Mouse (Mus musculus) neural tube, embryonic 15.5 days (tissue): ENCODE results near the gene Gtsf1l. TPM values are rescaled to one million over a fixed set of nuclear protein-coding genes. Genes with fewer than 3 reads are reported as not detected.
A peak's percentile ranks its signal among the peaks of the same experiment; 100 is the strongest.

Experiments
- ATAC-seq: fragments of 200-750 bp; cut with Nextera tagmentation; 2 replicates; pipeline ENCODE4 v1.8.0; 2017; ENCODE audit warnings: mild to moderate bottlenecking, moderate TSS enrichment, moderate library complexity; ENCODE audit not compliant: low FRiP score
- H3K27ac ChIP-seq: fragments of 300-500 bp; sonication (generic); replicated peaks from 2 replicates; pipeline ENCODE4 v1.5.1; 2015; ENCODE audit warnings: mild to moderate bottlenecking, inconsistent platforms
- H3K27me3 ChIP-seq: fragments of 300-500 bp; sonication (generic); replicated peaks from 2 replicates; pipeline ENCODE4 v1.6.1; 2015; ENCODE audit warnings: inconsistent platforms
- H3K36me3 ChIP-seq: fragments of 300-500 bp; sonication (generic); 2 replicates; pipeline ENCODE4 v1.6.1; 2015; ENCODE audit warnings: inconsistent platforms
- H3K4me1 ChIP-seq: fragments of 300-500 bp; sonication (generic); 2 replicates; pipeline ENCODE4 v1.6.1; 2015; ENCODE audit warnings: inconsistent platforms
- H3K4me2 ChIP-seq: fragments of 300-500 bp; sonication (generic); 2 replicates; pipeline ENCODE4 v1.6.1; 2015; ENCODE audit warnings: inconsistent platforms, mild to moderate bottlenecking, moderate library complexity
- H3K4me3 ChIP-seq: fragments of 300-500 bp; sonication (generic); replicated peaks from 2 replicates; pipeline ENCODE4 v1.5.1; 2015; ENCODE audit warnings: mild to moderate bottlenecking, inconsistent platforms
- H3K9ac ChIP-seq: fragments of 300-500 bp; sonication (generic); replicated peaks from 2 replicates; pipeline ENCODE4 v1.6.1; 2015; ENCODE audit warnings: mild to moderate bottlenecking, inconsistent platforms
- H3K9me3 ChIP-seq: fragments of 300-500 bp; sonication (generic); replicated peaks from 2 replicates; pipeline ENCODE4 v1.6.1; 2016; ENCODE audit warnings: inconsistent platforms
- WGBS: fragments of 180-500 bp; shearing (Covaris S2); methylation state at CpG from one replicate; pipeline ENCODE4 v1.1.7; 2015; ENCODE audit warnings: mixed read lengths; 5-methylcytosine and 5-hydroxymethylcytosine counted together
- polyA plus RNA-seq: library from polyadenylated mRNA; unstranded; fragments of >200 nt; fragmentation: Nextera tagmentation; extraction: Ambion mirVana; gene quantifications from 2 replicates; pipeline ENCODE4 v1.2.1, GENCODE M21; 2015

Gtsf1l gene
- not detected in 2 replicates for polyA plus RNA-seq

GRCm38 (mm10) chr2:163087728-163088127 lies at the start of gene Gtsf1l:
Gene Gtsf1l (minus strand): TSS chr2:163087855.
- Histone ChIP-seq H3K9me3 (no peaks in the 10 kb centered on the region), H3K9ac (no peak within 1 kb of the TSS), H3K27me3 (no peaks in the 10 kb centered on the region), H3K4me1 (no peaks in the 10 kb centered on the region), H3K27ac (no peak within 1 kb of the TSS), H3K36me3 (no peaks in the 10 kb centered on the region), H3K4me3 (no peak within 1 kb of the TSS), H3K4me2 (no peak within 1 kb of the TSS)
- ATAC-seq, result no peak
- WGBS, result 89% methylated on average over 9 of the region's 9 CpGs

- H3K4me2 ChIP-seq, result no peak overlapping the region
- H3K36me3 ChIP-seq, result no peaks in the 10 kb centered on the region
- no peaks in the 10 kb centered on the region for H3K9me3 ChIP-seq
- H3K4me1 ChIP-seq, result 0 out of 2 replicates have a peak, but pooled peaks cover 4% of the 10 kb centered on the region
- H3K9ac ChIP-seq, result no peak overlapping the region
- no peak for ATAC-seq
- H3K27me3 ChIP-seq, result no peaks in the 10 kb centered on the region
- no peak overlapping the region for H3K27ac ChIP-seq
- no peak overlapping the region for H3K4me3 ChIP-seq
These were observed 49.3 kb upstream of the Gtsf1l start for GRCm38 (mm10) chr2:163136996-163137395.

GRCm38 (mm10) chr2:163135931-163136330 lies 48.3 kb upstream of the Gtsf1l start:
- 74% methylated on average over 6 of the region's 6 CpGs for WGBS
- H3K36me3 ChIP-seq, result no peaks in the 10 kb centered on the region
- no peak overlapping the region for H3K4me3 ChIP-seq
- H3K9me3 ChIP-seq, result no peaks in the 10 kb centered on the region
- ATAC-seq, result no peak
- H3K27me3 ChIP-seq, result no peaks in the 10 kb centered on the region
- H3K4me2 ChIP-seq, result no peak overlapping the region
- H3K9ac ChIP-seq, result no peak overlapping the region
- H3K27ac ChIP-seq, result no peak overlapping the region
- H3K4me1 ChIP-seq, result 0 out of 2 replicates have a peak, but pooled peaks cover 4% of the 10 kb centered on the region

- no peak for ATAC-seq
- H3K9ac ChIP-seq, result no peak overlapping the region
- H3K36me3 ChIP-seq, result no peaks in the 10 kb centered on the region
- H3K4me2 ChIP-seq, result no peak overlapping the region
- no peak overlapping the region for H3K4me3 ChIP-seq
- WGBS, result 85% methylated on average over 5 of the region's 5 CpGs
- H3K27ac ChIP-seq, result no peak overlapping the region
- H3K9me3 ChIP-seq, result no peaks in the 10 kb centered on the region
- H3K27me3 ChIP-seq, result no peaks in the 10 kb centered on the region
- H3K4me1 ChIP-seq, result no peaks in the 10 kb centered on the region
These were observed 44.7 kb upstream of the Gtsf1l start for GRCm38 (mm10) chr2:163132314-163132713.

- Histone ChIP-seq H3K9ac (no peak overlapping the region), H3K27ac (no peak overlapping the region), H3K9me3 (no peaks in the 10 kb centered on the region), H3K4me3 (no peak overlapping the region), H3K27me3 (no peaks in the 10 kb centered on the region), H3K4me2 (no peak overlapping the region), H3K36me3 (no peaks in the 10 kb centered on the region), H3K4me1 (no peaks in the 10 kb centered on the region)
- no peak for ATAC-seq
- 79% methylated on average over 5 of the region's 5 CpGs for WGBS
These were observed 43.2 kb upstream of the Gtsf1l start for GRCm38 (mm10) chr2:163130837-163131236.

GRCm38 (mm10) chr2:163123496-163123895 lies 35.8 kb upstream of the Gtsf1l start:
- H3K4me1 ChIP-seq, result peaks cover 19% of the 10 kb centered on the region
- H3K27me3 ChIP-seq, result peaks cover 19% of the 10 kb centered on the region; the same call in 1 of the 2 replicates
- 90% methylated on average over 5 of the region's 5 CpGs for WGBS
- H3K9me3 ChIP-seq, result no peaks in the 10 kb centered on the region
- H3K4me3 ChIP-seq, result no peak overlapping the region
- no peak for ATAC-seq
- H3K36me3 ChIP-seq, result no peaks in the 10 kb centered on the region
- no peak overlapping the region for H3K4me2 ChIP-seq
- no peak overlapping the region for H3K9ac ChIP-seq
- H3K27ac ChIP-seq, result no peak overlapping the region

- H3K4me2 ChIP-seq, result peak overlapping the region; percentile 45
- peaks cover 25% of the 10 kb centered on the region; the same call in 1 of the 2 replicates for H3K27me3 ChIP-seq
- H3K4me3 ChIP-seq, result peak overlapping the region; percentile 9; the same call in 1 of the 2 replicates
- H3K9ac ChIP-seq, result no peak overlapping the region
- peaks cover 19% of the 10 kb centered on the region for H3K4me1 ChIP-seq
- WGBS, result 14% methylated on average over 9 of the region's 9 CpGs
- 0 out of 2 replicates have a peak overlapping the region, but pooled peaks have one; percentile 11 for H3K27ac ChIP-seq
- no peaks in the 10 kb centered on the region for H3K36me3 ChIP-seq
- no peaks in the 10 kb centered on the region for H3K9me3 ChIP-seq
- peak; percentile 91 for ATAC-seq
These were observed 34.7 kb upstream of the Gtsf1l start for GRCm38 (mm10) chr2:163122319-163122718.

- H3K9ac ChIP-seq, result no peak overlapping the region
- H3K4me1 ChIP-seq, result peaks cover 19% of the 10 kb centered on the region
- no peak for ATAC-seq
- H3K4me3 ChIP-seq, result no peak overlapping the region
- no peaks in the 10 kb centered on the region for H3K36me3 ChIP-seq
- no peak overlapping the region for H3K4me2 ChIP-seq
- no peak overlapping the region for H3K27ac ChIP-seq
- H3K9me3 ChIP-seq, result no peaks in the 10 kb centered on the region
- H3K27me3 ChIP-seq, result peaks cover 25% of the 10 kb centered on the region; the same call in 1 of the 2 replicates
- 88% methylated on average over 3 of the region's 3 CpGs for WGBS
These were observed 33.7 kb upstream of the Gtsf1l start for GRCm38 (mm10) chr2:163121353-163121660.

GRCm38 (mm10) chr2:163120626-163121352 lies 33.1 kb upstream of the Gtsf1l start:
- H3K27me3 ChIP-seq, result peaks cover 29% of the 10 kb centered on the region; the same call in 1 of the 2 replicates
- H3K9me3 ChIP-seq, result no peaks in the 10 kb centered on the region
- H3K4me2 ChIP-seq, result no peak overlapping the region
- WGBS, result 65% methylated on average over 15 of the region's 15 CpGs
- H3K4me3 ChIP-seq, result no peak overlapping the region
- H3K9ac ChIP-seq, result no peak overlapping the region
- no peak overlapping the region for H3K27ac ChIP-seq
- ATAC-seq, result no peak
- H3K4me1 ChIP-seq, result peaks cover 19% of the 10 kb centered on the region
- H3K36me3 ChIP-seq, result no peaks in the 10 kb centered on the region

GRCm38 (mm10) chr2:163111413-163112201 lies 24.0 kb upstream of the Gtsf1l start:
- Histone ChIP-seq H3K4me2 (peak overlapping the region; percentile 32), H3K36me3 (no peaks in the 10 kb centered on the region), H3K27ac (peak overlapping the region; percentile 76), H3K27me3 (peaks cover 12% of the 10 kb centered on the region; the same call in 1 of the 2 replicates), H3K4me3 (no peak overlapping the region), H3K9ac (no peak overlapping the region; the same call in 1 of the 2 replicates), H3K4me1 (peaks cover 24% of the 10 kb centered on the region), H3K9me3 (no peaks in the 10 kb centered on the region)
- 27% methylated on average over 16 of the region's 16 CpGs for WGBS
- ATAC-seq, result peak; percentile 43; the same call in 1 of the 2 replicates

GRCm38 (mm10) chr2:163110706-163111105 lies 23.1 kb upstream of the Gtsf1l start:
- Histone ChIP-seq H3K4me2 (no peak overlapping the region), H3K4me3 (no peak overlapping the region), H3K36me3 (no peaks in the 10 kb centered on the region), H3K27me3 (peaks cover 16% of the 10 kb centered on the region), H3K9ac (no peak overlapping the region), H3K4me1 (peaks cover 24% of the 10 kb centered on the region), H3K9me3 (no peaks in the 10 kb centered on the region), H3K27ac (no peak overlapping the region)
- no peak for ATAC-seq
- WGBS, result 96% methylated on average over 1 of the region's 1 CpGs

- Histone ChIP-seq H3K4me3 (no peak overlapping the region), H3K27me3 (peaks cover 29% of the 10 kb centered on the region), H3K4me1 (peaks cover 26% of the 10 kb centered on the region), H3K4me2 (no peak overlapping the region), H3K36me3 (no peaks in the 10 kb centered on the region), H3K27ac (no peak overlapping the region), H3K9ac (no peak overlapping the region), H3K9me3 (no peaks in the 10 kb centered on the region)
- WGBS, result 21% methylated on average over 9 of the region's 9 CpGs
- no peak for ATAC-seq
These were observed 20.7 kb upstream of the Gtsf1l start for GRCm38 (mm10) chr2:163108385-163108784.
